Mouse (Mus musculus) testis, adult 2 months (tissue): ENCODE data around the gene Sod1.

Experiments
- CTCF ChIP-seq: fragments of 200-500 bp; IDR thresholded peaks from 2 replicates; pipeline ENCODE4 v1.5.1; 2012; ENCODE audit warnings: low read depth, mild to moderate bottlenecking, inconsistent platforms, low read length, moderate library complexity; ENCODE audit not compliant: control insufficient read depth, insufficient read depth, insufficient replicate concordance
- POLR2A ChIP-seq: fragments of 200-500 bp; IDR thresholded peaks from 2 replicates; pipeline ENCODE4 v1.6.1; 2012; ENCODE audit warnings: low read depth, mild to moderate bottlenecking, inconsistent platforms, low read length, moderate library complexity; ENCODE audit not compliant: control insufficient read depth

- TF ChIP-seq CTCF = no peak
- TF ChIP-seq POLR2A = no peak
Observed at GRCm38 (mm10) chr16:90217926-90218325, 2.6 kb upstream of the Sod1 start.
